Mouse (Mus musculus): ENCODE data around the gene Zfp334.

Zfp334 gene

GRCm38 (mm10) chr2:165387844-165388495 lies at the start of gene Zfp334:
Gene Zfp334 (minus strand): TSS chr2:165388259.
- peak; percentile 94 for DNase-seq

- DNase-seq = no peak
Observed at GRCm38 (mm10) chr2:165428694-165429093, 40.6 kb upstream of the Zfp334 start.

- no peak for DNase-seq
Observed at GRCm38 (mm10) chr2:165420195-165420594, 32.1 kb upstream of the Zfp334 start.

- no peak for DNase-seq
Observed at GRCm38 (mm10) chr2:165419670-165420111, 31.6 kb upstream of the Zfp334 start.

- DNase-seq = no peak
Observed at GRCm38 (mm10) chr2:165418577-165418976, 30.5 kb upstream of the Zfp334 start.

- DNase-seq = peak; percentile 63
Observed at GRCm38 (mm10) chr2:165417291-165417690, 29.2 kb upstream of the Zfp334 start.

GRCm38 (mm10) chr2:165415795-165416194 lies 27.7 kb upstream of the Zfp334 start:
- no peak for DNase-seq

- no peak for DNase-seq
Observed at GRCm38 (mm10) chr2:165415141-165415721, 27.2 kb upstream of the Zfp334 start.

GRCm38 (mm10) chr2:165414321-165414720 lies 26.3 kb upstream of the Zfp334 start:
- DNase-seq = no peak

- no peak for DNase-seq
Observed at GRCm38 (mm10) chr2:165413884-165414283, 25.8 kb upstream of the Zfp334 start.

GRCm38 (mm10) chr2:165407700-165408301 lies 19.7 kb upstream of the Zfp334 start:
- peak; percentile 71 for DNase-seq

- no peak for DNase-seq
Observed at GRCm38 (mm10) chr2:165405351-165405750, 17.3 kb upstream of the Zfp334 start.

GRCm38 (mm10) chr2:165404951-165405350 lies 16.9 kb upstream of the Zfp334 start:
- DNase-seq = no peak

GRCm38 (mm10) chr2:165398164-165398785 lies 10.2 kb upstream of the Zfp334 start:
- DNase-seq = no peak

GRCm38 (mm10) chr2:165397502-165398163 lies 9.6 kb upstream of the Zfp334 start:
- no peak for DNase-seq

- no peak for DNase-seq
Observed at GRCm38 (mm10) chr2:165396831-165397501, 8.9 kb upstream of the Zfp334 start.

GRCm38 (mm10) chr2:165392156-165392555 lies 4.1 kb upstream of the Zfp334 start:
- no peak for DNase-seq

GRCm38 (mm10) chr2:165391561-165391960 lies 3.5 kb upstream of the Zfp334 start:
- DNase-seq = peak; percentile 21

- no peak for DNase-seq
Observed at GRCm38 (mm10) chr2:165389299-165389952, 1.4 kb upstream of the Zfp334 start.

GRCm38 (mm10) chr2:165387370-165387769 lies 689 bp downstream of the Zfp334 start:
- DNase-seq = no peak

GRCm38 (mm10) chr2:165380050-165380449 lies 8.0 kb downstream of the Zfp334 start:
- DNase-seq = no peak

- DNase-seq = no peak
Observed at GRCm38 (mm10) chr2:165376001-165376400, 12.1 kb downstream of the Zfp334 start.
